Mouse (Mus musculus) MEL (cell line): ENCODE results near the gene Aes.
A peak's percentile ranks its signal among the peaks of the same experiment; 100 is the strongest.

Experiments used
- CTCF ChIP-seq, 3 experiments: IDR thresholded peaks in 2 of 3; conservative IDR thresholded peaks in 1 of 3; 2 replicates each; pipeline ENCODE4 v1.5.1; 2011 to 2012; ENCODE audit warnings: low read length in 3 of 3, low read depth in 2 of 3, mild to moderate bottlenecking in 2 of 3, improper control_type of control experiment in 1 of 3, inconsistent platforms in 1 of 3, mixed read lengths in 1 of 3, moderate library complexity in 1 of 3; ENCODE audit not compliant: control insufficient read depth in 1 of 3, insufficient read depth in 1 of 3, poor library complexity in 1 of 3, severe bottlenecking in 1 of 3
- ELF1 ChIP-seq: IDR thresholded peaks from 2 replicates; pipeline ENCODE4 v1.6.1; 2014; ENCODE audit warnings: low read depth, mild to moderate bottlenecking, inconsistent platforms, low read length, improper control_type of control experiment, moderate library complexity
- GATA1 ChIP-seq: IDR thresholded peaks from 2 replicates; pipeline ENCODE4 v1.6.1; 2011; ENCODE audit warnings: low read depth, low read length, improper control_type of control experiment
- MEF2A ChIP-seq: IDR thresholded peaks from 2 replicates; pipeline ENCODE4 v1.6.1; 2014; ENCODE audit warnings: low read depth, mild to moderate bottlenecking, inconsistent platforms, low read length, improper control_type of control experiment; ENCODE audit not compliant: poor library complexity, insufficient replicate concordance, severe bottlenecking; ENCODE audit errors: extremely low read depth
- POLR2A ChIP-seq, 2 experiments: IDR thresholded peaks; 2 replicates each; pipeline ENCODE4 v1.6.1; 2011 to 2012; ENCODE audit warnings: low read length in 2 of 2, mild to moderate bottlenecking in 2 of 2, control low read depth in 1 of 2, improper control_type of control experiment in 1 of 2, low read depth in 1 of 2, moderate library complexity in 1 of 2; ENCODE audit not compliant: control insufficient read depth in 1 of 2, insufficient read depth in 1 of 2, poor library complexity in 1 of 2
- POLR2AphosphoS2 ChIP-seq: IDR thresholded peaks from 2 replicates; pipeline ENCODE4 v1.6.1; 2011; ENCODE audit warnings: low read length, improper control_type of control experiment
- TBP ChIP-seq: IDR thresholded peaks from 2 replicates; pipeline ENCODE4 v1.8.0; 2011; ENCODE audit warnings: low read depth, low read length, improper control_type of control experiment
- UBTF ChIP-seq: IDR thresholded peaks from 2 replicates; pipeline ENCODE4 v1.6.1; 2012; ENCODE audit warnings: low read depth, mild to moderate bottlenecking, inconsistent platforms, low read length, improper control_type of control experiment, moderate library complexity, borderline replicate concordance; ENCODE audit not compliant: insufficient read depth
- ZKSCAN1 ChIP-seq: IDR thresholded peaks from 2 replicates; pipeline ENCODE4 v1.6.1; 2012; ENCODE audit warnings: low read depth, mild to moderate bottlenecking, inconsistent platforms, low read length, improper control_type of control experiment, moderate library complexity

- TF ChIP-seq ELF1 (no peak), ZKSCAN1 (no peak), GATA1 (no peak), CTCF (IDR thresholded peaks at IDR 0.05 in 2 of 3, conservative IDR thresholded peaks at IDR 0.05 in 1 of 3; ENCODE audit: control insufficient read depth in 1 of 3, insufficient read depth in 1 of 3, low read depth in 2 of 3, low read length in 3 of 3, poor library complexity in 1 of 3, severe bottlenecking in 1 of 3) (peak; percentile 86 to 96 (median 93)), TBP (no peak), UBTF (no peak), POLR2A (IDR thresholded peaks at IDR 0.05; ENCODE audit: control insufficient read depth in 1 of 2, insufficient read depth in 1 of 2, low read depth in 1 of 2, low read length in 2 of 2, poor library complexity in 1 of 2) (no peak), MEF2A (no peak), POLR2AphosphoS2 (no peak)
Observed at GRCm38 (mm10) chr10:81550257-81550656, 9.0 kb upstream of the Aes start.
